Mouse (Mus musculus) hindbrain, embryonic 11.5 days (tissue): Measurements from ENCODE around the gene Tmem117. TPM values are rescaled to one million over a fixed set of nuclear protein-coding genes. Genes with fewer than 3 reads are reported as not detected.

Experiments used
- ATAC-seq: fragments of 200-750 bp; cut with Nextera tagmentation; 2 replicates; pipeline ENCODE4 v1.8.0; 2017; ENCODE audit warnings: mild to moderate bottlenecking, moderate TSS enrichment, moderate library complexity; ENCODE audit not compliant: low FRiP score
- DNase-seq: peaks from one replicate; pipeline ENCODE4 v3.0.0-alpha.2; 2015; ENCODE audit warnings: low spot score
- H3K27ac ChIP-seq: fragments of 300-500 bp; sonication (generic); 2 replicates; pipeline ENCODE4 v1.5.1; 2014; ENCODE audit warnings: mild to moderate bottlenecking, low read depth, low read length
- H3K27me3 ChIP-seq: fragments of 300-500 bp; sonication (generic); 2 replicates; pipeline ENCODE4 v1.6.1; 2014; ENCODE audit warnings: mild to moderate bottlenecking, low read length, moderate library complexity, mixed read lengths; ENCODE audit not compliant: control insufficient read depth, insufficient read depth
- H3K36me3 ChIP-seq: fragments of 300-500 bp; sonication (generic); 2 replicates; pipeline ENCODE4 v1.6.1; 2014; ENCODE audit warnings: mild to moderate bottlenecking, low read length, moderate library complexity, mixed read lengths; ENCODE audit not compliant: control insufficient read depth, insufficient read depth
- H3K4me1 ChIP-seq: fragments of 300-500 bp; sonication (generic); replicated peaks from 2 replicates; pipeline ENCODE4 v1.6.1; 2014; ENCODE audit warnings: low read length, mixed read lengths; ENCODE audit not compliant: control insufficient read depth, insufficient read depth
- H3K4me2 ChIP-seq: fragments of 300-500 bp; sonication (generic); replicated peaks from 2 replicates; pipeline ENCODE4 v1.6.1; 2014; ENCODE audit warnings: mild to moderate bottlenecking, low read depth, low read length
- H3K4me3 ChIP-seq: fragments of 300-500 bp; sonication (generic); 2 replicates; pipeline ENCODE4 v1.5.1; 2014; ENCODE audit warnings: low read depth, low read length
- H3K9ac ChIP-seq: fragments of 300-500 bp; sonication (generic); 2 replicates; pipeline ENCODE4 v1.6.1; 2014; ENCODE audit warnings: low read depth, low read length
- H3K9me3 ChIP-seq: fragments of 300-500 bp; sonication (generic); 2 replicates; pipeline ENCODE4 v1.6.1; 2016; ENCODE audit warnings: low read length; ENCODE audit not compliant: control insufficient read depth
- WGBS: fragments of 180-500 bp; shearing (Covaris S2); extraction: QIAGEN DNeasy Blood & Tissue Kit; methylation state at CpG from one replicate; pipeline ENCODE4 v1.1.7; 2014; 5-methylcytosine and 5-hydroxymethylcytosine counted together
- polyA plus RNA-seq: library from polyadenylated mRNA; unstranded; fragments of >200 nt; fragmentation: Nextera tagmentation; extraction: Ambion mirVana; gene quantifications from 2 replicates; pipeline ENCODE4 v1.2.1, GENCODE M21; 2014

Tmem117 gene
- polyA plus RNA-seq, 1 experiment from 2014 or later, result 3.3 TPM

- H3K9me3 ChIP-seq, result no peaks in the 10 kb centered on the region
- H3K9ac ChIP-seq, result no peak overlapping the region
- ATAC-seq, result no peak
- H3K4me3 ChIP-seq, result no peak overlapping the region
- no peak for DNase-seq
- H3K4me2 ChIP-seq, result no peak overlapping the region
- H3K36me3 ChIP-seq, result no peaks in the 10 kb centered on the region
- no peak overlapping the region for H3K27ac ChIP-seq
- no peaks in the 10 kb centered on the region for H3K4me1 ChIP-seq
- WGBS, result 79% methylated on average over 13 of the region's 13 CpGs
- no peaks in the 10 kb centered on the region for H3K27me3 ChIP-seq
Observed at GRCm38 (mm10) chr15:95028862-95029486, 399.9 kb downstream of the Tmem117 start.

GRCm38 (mm10) chr15:95029487-95029875 lies 400.4 kb downstream of the Tmem117 start:
- DNase-seq (no peak), ATAC-seq (no peak)
- Histone ChIP-seq H3K27ac (no peak overlapping the region), H3K36me3 (no peaks in the 10 kb centered on the region), H3K9me3 (no peaks in the 10 kb centered on the region), H3K4me2 (no peak overlapping the region), H3K9ac (no peak overlapping the region), H3K4me1 (no peaks in the 10 kb centered on the region), H3K4me3 (no peak overlapping the region), H3K27me3 (no peaks in the 10 kb centered on the region)
- WGBS, result 68% methylated on average over 5 of the region's 5 CpGs

GRCm38 (mm10) chr15:95042437-95042836 lies 413.4 kb downstream of the Tmem117 start:
- Histone ChIP-seq H3K36me3 (no peaks in the 10 kb centered on the region), H3K9ac (no peak overlapping the region), H3K4me2 (no peak overlapping the region), H3K4me3 (no peak overlapping the region), H3K27ac (no peak overlapping the region), H3K4me1 (no peaks in the 10 kb centered on the region), H3K9me3 (no peaks in the 10 kb centered on the region), H3K27me3 (no peaks in the 10 kb centered on the region)
- 83% methylated on average over 9 of the region's 9 CpGs for WGBS
- DNase-seq (no peak), ATAC-seq (no peak)

- Histone ChIP-seq H3K36me3 (no peaks in the 10 kb centered on the region), H3K4me3 (no peak overlapping the region), H3K27ac (no peak overlapping the region), H3K27me3 (no peaks in the 10 kb centered on the region), H3K9me3 (no peaks in the 10 kb centered on the region), H3K4me2 (no peak overlapping the region), H3K4me1 (no peaks in the 10 kb centered on the region), H3K9ac (no peak overlapping the region)
- ATAC-seq, result no peak
- 81% methylated on average over 8 of the region's 8 CpGs for WGBS
- no peak for DNase-seq
Observed at GRCm38 (mm10) chr15:95044011-95044410, 415.0 kb downstream of the Tmem117 start.

- Histone ChIP-seq H3K9me3 (no peaks in the 10 kb centered on the region), H3K4me1 (no peaks in the 10 kb centered on the region), H3K36me3 (no peaks in the 10 kb centered on the region), H3K27ac (no peak overlapping the region), H3K4me2 (no peak overlapping the region), H3K27me3 (no peaks in the 10 kb centered on the region), H3K9ac (no peak overlapping the region), H3K4me3 (no peak overlapping the region)
- WGBS, result 97% methylated on average over 2 of the region's 2 CpGs
- no peak for DNase-seq
- ATAC-seq, result no peak
Observed at GRCm38 (mm10) chr15:95047486-95047885, 418.5 kb downstream of the Tmem117 start.

GRCm38 (mm10) chr15:95049171-95049729 lies 420.2 kb downstream of the Tmem117 start:
- H3K9ac ChIP-seq, result no peak overlapping the region
- H3K27ac ChIP-seq, result no peak overlapping the region; the same call in 1 of the 2 replicates
- H3K4me3 ChIP-seq, result no peak overlapping the region
- no peak for ATAC-seq
- no peaks in the 10 kb centered on the region for H3K36me3 ChIP-seq
- WGBS, result 73% methylated on average over 6 of the region's 6 CpGs
- no peaks in the 10 kb centered on the region for H3K4me1 ChIP-seq
- no peak for DNase-seq
- no peaks in the 10 kb centered on the region for H3K9me3 ChIP-seq
- no peaks in the 10 kb centered on the region for H3K27me3 ChIP-seq
- no peak overlapping the region for H3K4me2 ChIP-seq

- Histone ChIP-seq H3K27me3 (no peaks in the 10 kb centered on the region), H3K4me1 (no peaks in the 10 kb centered on the region), H3K27ac (no peak overlapping the region), H3K9ac (no peak overlapping the region), H3K36me3 (no peaks in the 10 kb centered on the region), H3K9me3 (no peaks in the 10 kb centered on the region), H3K4me2 (no peak overlapping the region), H3K4me3 (no peak overlapping the region)
- DNase-seq (no peak), ATAC-seq (no peak)
- WGBS, result 68% methylated on average over 8 of the region's 8 CpGs
Observed at GRCm38 (mm10) chr15:95055081-95055650, 426.1 kb downstream of the Tmem117 start.

- no peaks in the 10 kb centered on the region for H3K4me1 ChIP-seq
- DNase-seq (no peak), ATAC-seq (no peak)
- no peak overlapping the region for H3K27ac ChIP-seq
- H3K9me3 ChIP-seq, result no peaks in the 10 kb centered on the region
- no peaks in the 10 kb centered on the region for H3K27me3 ChIP-seq
- no peak overlapping the region for H3K9ac ChIP-seq
- no peak overlapping the region for H3K4me3 ChIP-seq
- 94% methylated on average over 1 of the region's 1 CpGs for WGBS
- no peaks in the 10 kb centered on the region for H3K36me3 ChIP-seq
- no peak overlapping the region for H3K4me2 ChIP-seq
Observed at GRCm38 (mm10) chr15:95068023-95068422, 439.0 kb downstream of the Tmem117 start.

GRCm38 (mm10) chr15:95068799-95069198 lies 439.8 kb downstream of the Tmem117 start:
- no peak for ATAC-seq
- no peak for DNase-seq

More at GRCm38 (mm10) chr15:95068799-95069198, 439.8 kb downstream of the Tmem117 start:
- Histone ChIP-seq H3K9ac (no peak overlapping the region), H3K36me3 (no peaks in the 10 kb centered on the region), H3K27me3 (no peaks in the 10 kb centered on the region), H3K4me2 (no peak overlapping the region), H3K4me1 (no peaks in the 10 kb centered on the region), H3K9me3 (no peaks in the 10 kb centered on the region), H3K4me3 (no peak overlapping the region), H3K27ac (no peak overlapping the region)
- WGBS, result 86% methylated on average over 1 of the region's 1 CpGs
